Mouse (Mus musculus) heart, postnatal 0 days (tissue): ENCODE results near the gene Cds1.

ENCODE experiments used
- CTCF ChIP-seq: IDR thresholded peaks from 2 replicates; pipeline ENCODE4 v1.5.1; 2016; ENCODE audit warnings: antibody characterized with exemption, control low read depth, low read depth
- EP300 ChIP-seq: IDR thresholded peaks from 2 replicates; pipeline ENCODE4 v1.6.1; 2016; ENCODE audit warnings: antibody characterized with exemption, low read depth

DNA sequence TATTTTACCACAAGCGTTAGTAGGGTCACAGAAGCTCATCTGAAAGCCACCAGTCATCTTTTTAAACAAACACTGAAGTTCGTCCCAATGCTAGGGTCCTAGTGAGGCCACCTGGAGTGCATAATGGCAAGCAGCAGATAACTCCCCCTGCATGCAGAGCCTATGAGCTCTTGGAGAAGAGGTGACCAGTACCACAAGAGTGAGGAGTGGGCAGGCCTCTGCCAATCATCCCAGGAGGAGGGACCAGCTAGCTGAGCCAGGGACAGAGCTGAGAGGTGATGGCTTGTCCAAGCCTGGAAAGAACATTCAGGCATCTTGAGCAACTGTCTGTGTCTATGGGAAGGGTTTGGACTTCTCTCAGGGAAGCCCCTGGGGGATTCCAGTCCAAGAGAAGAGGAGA lies 37.0 kb downstream of the Cds1 start:
- no peak for TF ChIP-seq EP300
- no peak for TF ChIP-seq CTCF
